ENCODE assay signal across 13 mouse cellular contexts in genomic region chr9:122398746-122399145, GRCm38 (mm10). TPM values are rescaled to one million over a fixed set of nuclear protein-coding genes. Genes with fewer than 3 reads are reported as not detected.
A peak's percentile ranks its signal among the peaks of the same experiment; 100 is the strongest.
DNase-seq lines count a peak whose midpoint lies in the region; ATAC-seq lines count a peak whose summit lies in the region.
"Had no signal": no experiment of that assay in that cellular context is flagged by ENCODE, and none has a peak within 500 bp of the region (broad histone marks: within the 10 kb centered on the region; RNA-seq: fewer than 3 reads in every experiment).

No protein-coding gene starts in this region.

- no peaks in the 10 kb centered on the region for H3K27me3 ChIP-seq in embryonic facial prominence, embryonic 14.5 days (replicated peaks; ENCODE audit: control insufficient read depth, insufficient read depth, low read length)
- no peaks in the 10 kb centered on the region for H3K27me3 ChIP-seq in embryonic facial prominence, embryonic 10.5 days (replicated peaks; ENCODE audit: low read depth, poor library complexity, severe bottlenecking)
- H3K27me3 ChIP-seq: forebrain, embryonic 12.5 days; heart, embryonic 15.5 days; hindbrain, embryonic 13.5 days had no signal

- H3K4me2 ChIP-seq in embryonic facial prominence, embryonic 14.5 days (ENCODE audit: low read depth, low read length): no peak overlapping the region
- H3K4me2 ChIP-seq: forebrain, embryonic 12.5 days; heart, embryonic 15.5 days; hindbrain, embryonic 13.5 days had no signal

- no peak overlapping the region for H3K4me3 ChIP-seq in embryonic facial prominence, embryonic 14.5 days (ENCODE audit: low read depth, low read length)
- H3K4me3 ChIP-seq in embryonic facial prominence, embryonic 10.5 days: no peak overlapping the region
- H3K4me3 ChIP-seq: forebrain, embryonic 12.5 days; heart, embryonic 15.5 days; hindbrain, embryonic 13.5 days had no signal

- ATAC-seq in embryonic facial prominence, embryonic 14.5 days (ENCODE audit: low read depth): no peak
- ATAC-seq in megakaryocyte progenitor cell, adult 5-6 weeks (replicated peaks; ENCODE audit: poor library complexity): peak; percentile 50

- no peak overlapping the region for H3K27ac ChIP-seq in embryonic facial prominence, embryonic 14.5 days (replicated peaks; ENCODE audit: low read depth, low read length)
- H3K27ac ChIP-seq in embryonic facial prominence, embryonic 10.5 days (replicated peaks): no peak overlapping the region
- H3K27ac ChIP-seq: forebrain, embryonic 12.5 days; heart, embryonic 15.5 days; hindbrain, embryonic 13.5 days had no signal

- 44% methylated on average over 7 of the region's 7 CpGs for WGBS in embryonic facial prominence, embryonic 14.5 days
- WGBS in embryonic facial prominence, embryonic 10.5 days: 47% methylated on average over 7 of the region's 7 CpGs

- no peaks in the 10 kb centered on the region for H3K9me3 ChIP-seq in embryonic facial prominence, embryonic 14.5 days (ENCODE audit: control insufficient read depth, low read length)
- H3K9me3 ChIP-seq in embryonic facial prominence, embryonic 10.5 days: no peaks in the 10 kb centered on the region
- H3K9me3 ChIP-seq: forebrain, embryonic 12.5 days; heart, embryonic 15.5 days; hindbrain, embryonic 13.5 days had no signal

- DNase-seq in embryonic facial prominence, embryonic 14.5 days (ENCODE audit: low spot score): peak; percentile 11
- DNase-seq in embryonic facial prominence, embryonic 10.5 days (ENCODE audit: low spot score): no peak
- peak; percentile 51 for DNase-seq in right cerebral cortex, postnatal 25 days
- DNase-seq in right cerebral cortex, postnatal 36 days (ENCODE audit: low spot score in 2 of 2): no peak
- DNase-seq in lung, adult 18-20 months: no peak
- DNase-seq in cerebellum, postnatal 14 days: no peak
- DNase-seq in kidney, postnatal 36 days: no peak
- DNase-seq: cerebellum, adult 9-10 months; kidney, adult 8-10 months had no signal

- no peaks in the 10 kb centered on the region for H3K36me3 ChIP-seq in embryonic facial prominence, embryonic 14.5 days (ENCODE audit: control insufficient read depth, insufficient read depth, low read length)
- no peaks in the 10 kb centered on the region for H3K36me3 ChIP-seq in embryonic facial prominence, embryonic 10.5 days (replicated peaks)
- H3K36me3 ChIP-seq: forebrain, embryonic 12.5 days; heart, embryonic 15.5 days; hindbrain, embryonic 13.5 days had no signal

- no peaks in the 10 kb centered on the region for H3K4me1 ChIP-seq in embryonic facial prominence, embryonic 14.5 days (ENCODE audit: control insufficient read depth, insufficient read depth, low read length)
- no peaks in the 10 kb centered on the region for H3K4me1 ChIP-seq in embryonic facial prominence, embryonic 10.5 days
- H3K4me1 ChIP-seq: heart, embryonic 15.5 days; hindbrain, embryonic 13.5 days had no signal

- no peak overlapping the region for H3K9ac ChIP-seq in embryonic facial prominence, embryonic 14.5 days (ENCODE audit: low read depth, low read length)
- H3K9ac ChIP-seq: forebrain, embryonic 12.5 days; heart, embryonic 15.5 days; hindbrain, embryonic 13.5 days had no signal

RNA-seq across cellular contexts. Expression of gene Abhd5, which starts 47.3 kb away (rescaled TPM):
- polyA plus RNA-seq in embryonic facial prominence, embryonic 14.5 days (2014; fragmentation: Nextera tagmentation; extraction: Ambion mirVana): 34.9 and 37.4 TPM in 2 replicates
- polyA plus RNA-seq in embryonic facial prominence, embryonic 10.5 days (2016; fragmentation: Nextera tagmentation; extraction: Ambion mirVana): 19.3 and 21.6 TPM in 2 replicates
- total RNA-seq in megakaryocyte progenitor cell, adult 5-6 weeks (2015): 42.2 and 58.9 TPM in 2 replicates
- 44.1 and 63.1 TPM in 2 replicates for total RNA-seq in megakaryocyte progenitor cell, adult 5-6 weeks (2017)

Comparison
In these comparisons a context has a peak if more than half of its experiments do, and no peak if none do; other contexts are left out.
1. DNase-seq: peak in embryonic facial prominence, embryonic 14.5 days (single experiment) and right cerebral cortex, postnatal 25 days (single experiment); none in embryonic facial prominence, embryonic 10.5 days (single experiment), right cerebral cortex, postnatal 36 days (0 of 2), lung, adult 18-20 months (0 of 2), cerebellum, postnatal 14 days (0 of 2) and kidney, postnatal 36 days (0 of 2).